Mouse (Mus musculus): Measurements from ENCODE around the gene BC055324. TPM values are rescaled to one million over a fixed set of nuclear protein-coding genes. Genes with fewer than 3 reads are reported as not detected.
"Not testable (repeated sequence)": the region's sequence is repeated elsewhere in the genome, so short reads cannot be mapped to it uniquely, and the experiment has no call there.

The BC055324 gene
- 31.5 and 32.1 TPM in 2 replicates for polyA plus RNA-seq (2014; fragmentation: Nextera tagmentation; extraction: Ambion mirVana)

- no peaks in the 10 kb centered on the region for H3K9me3 ChIP-seq (ENCODE audit: control insufficient read depth, low read length)
- H3K9ac ChIP-seq (ENCODE audit: low read length) = peak within 1 kb of the TSS; percentile 82
- H3K27me3 ChIP-seq (ENCODE audit: control insufficient read depth, insufficient read depth, low read length) = no peaks in the 10 kb centered on the region
- WGBS = 4% methylated on average over 43 of the region's 43 CpGs
- H3K4me2 ChIP-seq (ENCODE audit: low read depth) = peak within 1 kb of the TSS; percentile 80
- no peaks in the 10 kb centered on the region for H3K36me3 ChIP-seq (ENCODE audit: control insufficient read depth, insufficient read depth, low read length)
- ATAC-seq (ENCODE audit: insufficient read depth, low FRiP score, low TSS enrichment) (peak; percentile 96), DNase-seq (ENCODE audit: low spot score) (peak; percentile 91)
- H3K27ac ChIP-seq (ENCODE audit: low read depth, low read length) = no peak within 1 kb of the TSS
- H3K4me1 ChIP-seq (ENCODE audit: control insufficient read depth, insufficient read depth, low read length) = no peaks in the 10 kb centered on the region; the same call in 1 of the 2 replicates
- peak within 1 kb of the TSS; percentile 69 for H3K4me3 ChIP-seq (ENCODE audit: low read depth, low read length)
Observed at GRCm38 (mm10) chr1:163994721-163995608, at the start of gene BC055324, which contains the start of gene Mettl18. Gene BC055324 (minus strand): TSS chr1:163994796. Gene Mettl18 (plus strand): TSS chr1:163994889.

GRCm38 (mm10) chr1:164043549-164043948, 49.0 kb upstream of the BC055324 start:
- no peak for DNase-seq (ENCODE audit: low spot score)
- Histone ChIP-seq H3K4me1 (ENCODE audit: control insufficient read depth, insufficient read depth, low read length) (no peaks in the 10 kb centered on the region), H3K4me3 (ENCODE audit: low read depth, low read length) (no peak overlapping the region), H3K27me3 (ENCODE audit: control insufficient read depth, insufficient read depth, low read length) (no peaks in the 10 kb centered on the region), H3K9me3 (ENCODE audit: control insufficient read depth, low read length) (no peaks in the 10 kb centered on the region), H3K9ac (ENCODE audit: low read length) (no peak overlapping the region), H3K4me2 (ENCODE audit: low read depth) (no peak overlapping the region), H3K27ac (ENCODE audit: low read depth, low read length) (no peak overlapping the region), H3K36me3 (ENCODE audit: control insufficient read depth, insufficient read depth, low read length) (no peaks in the 10 kb centered on the region)
- 87% methylated on average over 3 of the region's 3 CpGs for WGBS
- no peak for ATAC-seq (ENCODE audit: insufficient read depth, low FRiP score, low TSS enrichment)

DNA sequence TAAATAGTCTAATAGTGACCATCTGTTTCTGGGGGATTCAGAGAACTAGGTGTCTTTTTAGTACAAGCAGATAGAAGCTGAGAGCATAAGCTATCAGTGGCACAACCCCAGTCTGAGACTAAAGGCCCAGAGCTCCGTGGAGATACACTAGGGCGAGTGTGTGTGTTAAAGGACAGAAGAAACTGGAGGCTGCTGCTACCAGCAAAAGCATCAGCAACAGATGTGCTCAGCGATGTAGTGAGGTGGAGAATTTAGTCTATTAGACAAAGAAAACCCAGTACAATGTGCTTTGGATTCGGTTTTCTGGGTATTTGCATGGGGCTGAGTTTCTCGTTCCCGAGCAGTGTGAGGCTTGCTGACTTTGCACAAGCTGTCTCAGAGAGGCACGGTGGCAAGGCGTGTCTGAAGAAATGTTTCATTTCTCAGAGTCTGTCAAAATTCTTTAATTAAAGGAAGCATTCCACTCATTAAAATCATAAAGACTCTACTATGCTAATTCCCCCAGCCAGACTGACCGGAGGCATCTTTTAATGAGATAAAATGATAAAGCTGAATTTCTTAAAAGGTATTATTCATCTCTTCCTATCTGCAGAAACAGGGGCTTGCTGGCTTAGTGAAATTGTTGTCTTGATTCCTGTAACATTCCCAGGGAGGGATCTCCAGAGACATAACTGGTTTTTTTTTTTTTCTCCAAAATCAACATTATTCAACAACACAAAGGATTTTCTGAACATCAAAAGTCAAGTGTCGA, 46.0 kb upstream of the BC055324 start:
- WGBS = 83% methylated on average over 10 of the region's 10 CpGs
- Histone ChIP-seq H3K9me3 (ENCODE audit: control insufficient read depth, low read length) (no peaks in the 10 kb centered on the region), H3K36me3 (ENCODE audit: control insufficient read depth, insufficient read depth, low read length) (no peaks in the 10 kb centered on the region), H3K27me3 (ENCODE audit: control insufficient read depth, insufficient read depth, low read length) (no peaks in the 10 kb centered on the region), H3K4me1 (ENCODE audit: control insufficient read depth, insufficient read depth, low read length) (no peaks in the 10 kb centered on the region), H3K9ac (ENCODE audit: low read length) (no peak overlapping the region), H3K27ac (ENCODE audit: low read depth, low read length) (no peak overlapping the region), H3K4me2 (ENCODE audit: low read depth) (no peak overlapping the region), H3K4me3 (ENCODE audit: low read depth, low read length) (no peak overlapping the region)
- ATAC-seq (ENCODE audit: insufficient read depth, low FRiP score, low TSS enrichment) (no peak), DNase-seq (ENCODE audit: low spot score) (no peak)

- no peaks in the 10 kb centered on the region for H3K4me1 ChIP-seq (ENCODE audit: control insufficient read depth, insufficient read depth, low read length)
- ATAC-seq (ENCODE audit: insufficient read depth, low FRiP score, low TSS enrichment) (no peak), DNase-seq (ENCODE audit: low spot score) (no peak)
- no peak overlapping the region for H3K4me2 ChIP-seq (ENCODE audit: low read depth)
- H3K9me3 ChIP-seq (ENCODE audit: control insufficient read depth, low read length) = no peaks in the 10 kb centered on the region
- H3K4me3 ChIP-seq (ENCODE audit: low read depth, low read length) = no peak overlapping the region
- no peak overlapping the region for H3K9ac ChIP-seq (ENCODE audit: low read length)
- H3K27ac ChIP-seq (ENCODE audit: low read depth, low read length) = no peak overlapping the region
- no peaks in the 10 kb centered on the region for H3K36me3 ChIP-seq (ENCODE audit: control insufficient read depth, insufficient read depth, low read length)
- no peaks in the 10 kb centered on the region for H3K27me3 ChIP-seq (ENCODE audit: control insufficient read depth, insufficient read depth, low read length)
- 58% methylated on average over 5 of the region's 5 CpGs for WGBS
Observed at GRCm38 (mm10) chr1:164027416-164027815, 32.8 kb upstream of the BC055324 start.

DNA sequence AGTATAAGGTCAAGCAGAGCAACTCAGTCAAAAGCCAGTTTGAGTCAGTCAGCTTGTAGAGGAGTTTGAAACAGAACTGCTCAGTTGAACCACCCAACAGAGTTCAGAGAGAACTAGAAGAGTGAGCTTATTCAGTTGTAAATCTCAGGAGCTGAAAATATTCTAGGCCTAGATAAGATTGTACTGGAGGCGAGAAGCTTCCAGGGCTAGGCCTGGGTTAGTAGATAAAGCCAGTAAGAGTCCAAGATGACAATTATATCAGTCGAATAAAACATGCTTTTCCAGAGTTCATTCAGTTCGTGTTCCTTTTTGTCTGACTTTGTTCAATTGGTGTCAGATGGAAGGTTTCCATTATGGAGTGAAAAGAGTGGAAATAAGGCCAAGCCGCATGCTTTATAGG, 31.1 kb upstream of the BC055324 start:
- H3K4me2 ChIP-seq (ENCODE audit: low read depth) = no peak overlapping the region
- DNase-seq (ENCODE audit: low spot score) (no peak), ATAC-seq (ENCODE audit: insufficient read depth, low FRiP score, low TSS enrichment) (no peak)
- H3K27me3 ChIP-seq (ENCODE audit: control insufficient read depth, insufficient read depth, low read length) = no peaks in the 10 kb centered on the region
- H3K36me3 ChIP-seq (ENCODE audit: control insufficient read depth, insufficient read depth, low read length) = no peaks in the 10 kb centered on the region
- no peaks in the 10 kb centered on the region for H3K4me1 ChIP-seq (ENCODE audit: control insufficient read depth, insufficient read depth, low read length)
- H3K9ac ChIP-seq (ENCODE audit: low read length) = no peak overlapping the region
- 88% methylated on average over 4 of the region's 4 CpGs for WGBS
- no peak overlapping the region for H3K4me3 ChIP-seq (ENCODE audit: low read depth, low read length)
- no peaks in the 10 kb centered on the region for H3K9me3 ChIP-seq (ENCODE audit: control insufficient read depth, low read length)
- no peak overlapping the region for H3K27ac ChIP-seq (ENCODE audit: low read depth, low read length)

DNA sequence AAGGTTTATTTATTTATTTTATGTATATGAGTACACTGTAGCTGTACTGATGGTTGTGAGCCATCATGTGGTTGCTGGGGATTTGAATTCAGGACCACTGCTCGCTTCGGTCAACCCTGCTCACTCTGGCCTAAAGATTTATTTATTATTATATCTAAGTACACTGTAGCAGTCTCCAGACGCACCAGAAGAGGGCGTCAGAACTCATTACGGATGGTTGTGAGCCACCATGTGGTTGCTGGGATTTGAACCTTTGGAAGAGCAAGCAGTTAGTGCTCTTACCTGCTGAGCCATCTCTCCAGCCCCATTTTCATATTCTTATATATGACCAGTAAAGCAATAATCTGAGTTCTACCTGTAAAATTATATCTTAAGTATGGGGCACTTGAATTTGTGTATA, 27.5 kb upstream of the BC055324 start:
- not testable (repeated sequence) for H3K27me3 ChIP-seq (ENCODE audit: control insufficient read depth, insufficient read depth, low read length); H3K36me3 ChIP-seq (ENCODE audit: control insufficient read depth, insufficient read depth, low read length); H3K9ac ChIP-seq (ENCODE audit: low read length); H3K4me1 ChIP-seq (ENCODE audit: control insufficient read depth, insufficient read depth, low read length); H3K4me2 ChIP-seq (ENCODE audit: low read depth); H3K4me3 ChIP-seq (ENCODE audit: low read depth, low read length); H3K27ac ChIP-seq (ENCODE audit: low read depth, low read length); DNase-seq (ENCODE audit: low spot score); H3K9me3 ChIP-seq (ENCODE audit: control insufficient read depth, low read length); ATAC-seq (ENCODE audit: insufficient read depth, low FRiP score, low TSS enrichment)
- WGBS = 77% methylated on average over 5 of the region's 5 CpGs

DNA sequence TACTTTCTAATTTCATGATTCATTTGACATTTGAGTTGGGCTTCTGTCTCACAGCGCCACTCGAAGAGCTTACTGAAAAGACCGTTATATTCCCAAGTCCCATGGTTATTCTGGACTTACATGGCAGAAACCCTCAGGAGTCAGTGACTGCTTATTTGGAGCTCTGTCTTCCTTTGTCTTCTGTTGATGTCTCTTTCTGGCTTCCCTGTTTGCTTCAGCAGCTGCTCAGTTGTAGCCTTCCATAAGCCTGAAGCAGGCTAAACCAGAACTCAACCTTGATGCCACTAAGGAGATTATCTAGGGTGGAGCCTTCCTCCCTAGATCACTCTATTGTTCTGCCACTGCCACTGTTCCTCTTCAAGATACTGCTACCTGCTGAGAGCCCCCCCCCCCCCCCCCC, 26.1 kb upstream of the BC055324 start:
- not testable (repeated sequence) for H3K4me1 ChIP-seq (ENCODE audit: control insufficient read depth, insufficient read depth, low read length); H3K27me3 ChIP-seq (ENCODE audit: control insufficient read depth, insufficient read depth, low read length); H3K4me3 ChIP-seq (ENCODE audit: low read depth, low read length); H3K9ac ChIP-seq (ENCODE audit: low read length); H3K36me3 ChIP-seq (ENCODE audit: control insufficient read depth, insufficient read depth, low read length); H3K4me2 ChIP-seq (ENCODE audit: low read depth); H3K27ac ChIP-seq (ENCODE audit: low read depth, low read length); DNase-seq (ENCODE audit: low spot score); ATAC-seq (ENCODE audit: insufficient read depth, low FRiP score, low TSS enrichment); H3K9me3 ChIP-seq (ENCODE audit: control insufficient read depth, low read length)
- WGBS = 91% methylated on average over 3 of the region's 3 CpGs

GRCm38 (mm10) chr1:164019789-164020188, 25.2 kb upstream of the BC055324 start:
- no peak for DNase-seq (ENCODE audit: low spot score)
- H3K4me1 ChIP-seq (ENCODE audit: control insufficient read depth, insufficient read depth, low read length) = no peaks in the 10 kb centered on the region
- no peaks in the 10 kb centered on the region for H3K27me3 ChIP-seq (ENCODE audit: control insufficient read depth, insufficient read depth, low read length)
- no peak for ATAC-seq (ENCODE audit: insufficient read depth, low FRiP score, low TSS enrichment)
- no peak overlapping the region for H3K4me2 ChIP-seq (ENCODE audit: low read depth)
- H3K27ac ChIP-seq (ENCODE audit: low read depth, low read length) = no peak overlapping the region
- no peaks in the 10 kb centered on the region for H3K9me3 ChIP-seq (ENCODE audit: control insufficient read depth, low read length)
- no peaks in the 10 kb centered on the region for H3K36me3 ChIP-seq (ENCODE audit: control insufficient read depth, insufficient read depth, low read length)
- no peak overlapping the region for H3K9ac ChIP-seq (ENCODE audit: low read length)
- H3K4me3 ChIP-seq (ENCODE audit: low read depth, low read length) = no peak overlapping the region
- 33% methylated on average over 6 of the region's 6 CpGs for WGBS
